Mouse (Mus musculus) brain, adult 2 months (tissue): ENCODE data around the gene Faim2.

Source experiments
- DNase-seq: peaks from one replicate; pipeline ENCODE4 v3.0.0; 2011; ENCODE audit warnings: low read depth, low spot score

The Faim2 gene

DNA sequence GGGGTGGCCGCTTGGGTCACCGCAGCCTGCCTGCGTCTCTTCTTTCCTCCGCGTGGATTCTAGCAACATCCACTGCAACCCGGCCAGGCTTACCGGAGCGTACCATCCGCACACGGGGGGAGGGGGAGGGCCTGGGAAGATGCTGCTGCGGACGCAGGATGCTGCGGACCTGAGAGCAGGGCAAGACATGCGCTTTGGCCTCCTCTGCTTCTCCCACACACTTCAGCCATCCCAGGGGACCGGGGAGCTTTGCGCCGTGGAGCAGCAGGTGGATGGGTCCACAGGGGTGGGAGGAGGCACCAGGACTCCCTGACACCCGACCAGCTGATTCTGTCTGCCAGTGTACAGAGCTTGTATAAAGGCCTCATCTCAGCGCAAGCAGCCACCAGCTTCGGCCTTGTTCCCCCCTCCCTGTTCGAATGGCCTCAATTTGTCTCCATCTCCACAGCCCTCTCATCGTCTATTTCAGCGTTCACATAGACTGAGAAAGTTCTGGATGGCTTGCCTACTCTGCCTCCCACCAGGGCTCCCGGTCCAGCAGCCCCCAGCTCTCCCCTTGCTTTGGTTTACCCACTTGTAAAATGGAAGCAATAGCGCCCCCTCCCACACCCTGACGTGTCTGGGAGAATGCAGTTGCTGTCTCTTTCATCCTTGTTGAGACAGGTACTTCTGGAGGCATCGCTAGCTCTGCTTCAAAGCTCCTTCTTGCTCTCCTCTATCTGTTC lies at the start of gene Faim2:
TSS of gene Faim2 (minus strand) at position 537 of the 725 bp plus-strand sequence.
- DNase-seq: peak; percentile 98

DNA sequence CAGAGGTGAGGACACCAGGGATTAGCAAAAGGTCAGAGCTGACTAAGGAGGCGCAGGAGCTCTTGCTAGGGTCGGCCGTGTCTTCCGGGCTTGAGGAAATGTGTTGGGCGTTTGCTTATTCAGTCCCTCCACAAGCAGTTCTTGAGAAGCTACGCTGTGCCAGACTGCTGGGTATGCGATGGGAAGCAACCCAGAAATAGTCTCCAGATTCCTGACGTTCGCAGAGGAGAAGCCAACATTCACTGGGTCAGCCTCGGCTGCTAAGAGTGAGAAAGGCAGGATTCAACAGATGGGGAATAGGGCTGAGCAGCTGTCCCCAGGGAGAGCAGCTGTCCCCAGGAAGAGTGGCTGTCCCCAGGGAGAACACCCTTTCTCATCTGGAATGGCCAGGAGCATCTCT lies 41.2 kb upstream of the Faim2 start:
- peak; percentile 78 for DNase-seq

DNA sequence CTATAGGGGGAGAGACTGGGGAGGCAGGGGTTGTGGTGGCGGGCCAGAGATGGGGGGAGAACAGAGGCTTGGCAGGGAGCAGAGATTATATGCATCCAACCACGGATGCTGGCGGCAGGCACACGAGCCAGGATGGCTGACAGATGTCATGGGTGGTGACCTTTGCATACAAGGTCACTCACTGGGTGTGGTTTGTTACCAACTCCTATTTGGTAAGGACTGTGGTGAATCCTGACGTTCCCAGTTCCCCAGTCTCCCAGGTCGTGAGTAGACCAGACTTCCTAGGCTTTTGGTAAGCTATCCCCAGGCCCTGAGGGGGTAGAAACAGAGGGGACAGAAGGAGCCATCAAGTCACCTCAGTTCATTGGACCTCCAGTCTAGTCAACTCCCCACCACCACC lies 40.7 kb upstream of the Faim2 start:
- DNase-seq: no peak

DNA sequence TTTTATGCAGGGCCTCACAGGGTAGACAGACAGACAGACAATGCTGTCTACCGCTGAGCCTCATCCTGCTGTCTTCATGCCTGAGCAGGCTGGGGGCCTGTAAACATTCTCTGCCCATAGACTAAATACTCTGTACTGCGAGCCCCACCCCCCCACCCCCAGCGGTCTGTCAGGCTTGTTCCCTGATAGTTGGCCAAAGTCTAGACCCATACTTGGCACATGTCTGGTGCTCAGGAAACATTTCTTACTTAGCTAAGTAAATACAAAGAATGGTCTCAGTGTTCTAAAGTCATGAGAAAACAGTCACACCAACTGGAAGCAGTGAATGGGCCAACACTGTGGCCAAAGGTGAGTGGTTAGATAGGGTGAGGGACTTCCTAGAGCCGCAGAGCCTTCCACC lies 39.4 kb upstream of the Faim2 start:
- no peak for DNase-seq

DNA sequence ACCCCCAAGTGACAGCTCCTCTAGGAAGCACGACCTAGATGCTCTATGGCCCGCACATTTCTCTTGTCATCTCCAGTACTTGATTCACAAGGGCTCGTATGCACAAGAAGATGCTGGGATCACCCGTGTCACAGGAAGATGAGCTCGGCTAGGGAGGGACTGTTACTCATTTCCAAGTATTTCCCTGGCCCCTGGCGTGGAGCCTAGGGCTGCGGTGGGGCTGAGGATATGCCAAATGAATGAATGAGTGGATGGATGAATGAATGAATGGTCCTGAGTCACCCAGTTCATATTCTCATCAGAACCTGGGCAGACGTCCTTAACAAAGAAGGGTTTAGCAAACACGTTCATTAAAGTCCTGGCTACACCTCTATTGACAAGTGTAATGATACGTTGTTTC lies 32.3 kb upstream of the Faim2 start:
- no peak for DNase-seq

DNA sequence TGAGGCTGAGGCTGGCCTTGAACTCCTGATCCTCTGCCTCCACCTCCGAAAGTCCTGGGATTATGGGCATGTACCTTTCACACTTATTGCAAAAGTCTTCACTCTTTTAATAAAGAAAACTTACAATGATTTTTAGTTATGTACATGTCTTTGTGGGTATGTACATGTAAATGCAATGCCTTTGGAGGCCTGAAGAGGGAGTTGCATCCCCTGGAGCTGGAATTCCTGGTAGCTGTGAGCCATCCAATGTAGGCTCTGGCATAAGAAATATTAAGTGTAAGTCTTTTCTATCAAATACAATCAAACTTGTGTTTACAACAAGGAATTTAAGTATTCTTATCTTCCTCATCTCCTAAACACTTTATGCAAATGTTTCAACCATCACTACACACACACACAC lies 31.0 kb upstream of the Faim2 start:
- DNase-seq: no peak

DNA sequence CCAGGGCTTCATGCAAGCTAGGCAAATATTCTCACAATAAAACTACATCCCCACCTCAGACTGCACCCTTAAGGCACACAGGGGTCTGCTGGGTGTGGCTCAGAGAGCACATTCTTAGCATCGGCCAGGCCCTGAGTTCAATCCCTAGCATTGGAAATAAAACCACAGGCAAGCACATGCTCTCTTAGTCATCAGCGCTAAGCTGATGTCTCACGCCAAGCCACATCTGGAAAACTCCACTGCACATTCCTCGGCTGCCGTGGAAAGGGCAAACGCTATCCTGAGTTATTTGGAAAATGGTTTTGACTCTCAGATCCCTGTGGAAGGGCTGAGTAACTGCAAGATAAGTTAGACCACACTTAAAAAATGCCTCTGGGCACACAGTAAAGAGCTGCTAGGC lies 25.8 kb upstream of the Faim2 start:
- no peak for DNase-seq

DNA sequence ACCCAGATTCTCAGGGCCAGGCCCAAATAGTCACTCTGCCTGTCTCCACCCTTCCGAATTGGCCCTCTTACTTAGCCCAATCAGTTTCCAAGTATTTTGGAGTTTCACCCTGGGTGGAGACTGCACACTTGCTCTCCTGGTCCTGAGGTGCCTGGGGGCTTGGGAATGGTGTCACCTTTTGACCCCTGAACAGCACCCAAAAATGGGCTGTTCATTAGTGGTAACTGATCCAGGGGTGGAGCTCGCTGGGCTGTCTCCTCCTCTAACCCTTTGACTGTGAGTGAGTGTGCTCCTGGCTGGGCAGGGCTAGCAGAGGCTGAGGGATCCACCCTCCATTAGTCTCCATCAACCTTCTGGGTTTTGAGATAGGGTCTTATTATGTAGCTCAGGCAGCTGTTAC lies 21.9 kb upstream of the Faim2 start:
- DNase-seq: no peak

DNA sequence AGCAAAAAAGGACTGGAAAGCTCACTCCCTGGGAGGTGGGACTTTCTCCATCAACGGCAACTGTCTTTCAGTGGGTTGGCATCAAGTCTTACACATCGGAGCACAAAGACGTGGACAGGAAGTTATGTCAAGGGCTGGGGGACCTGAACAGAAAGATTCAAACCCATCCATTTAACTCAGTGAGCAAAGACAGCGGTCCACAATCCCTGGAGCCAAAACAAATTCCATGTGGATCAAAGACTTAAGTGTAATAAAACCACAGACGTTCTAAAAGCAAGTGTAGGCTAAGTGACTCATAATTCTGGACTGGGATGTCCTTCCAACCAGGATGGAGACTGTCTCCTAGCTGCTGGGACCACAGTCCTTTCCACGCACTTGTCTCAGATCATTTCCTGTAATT lies 19.8 kb upstream of the Faim2 start:
- DNase-seq: no peak

DNA sequence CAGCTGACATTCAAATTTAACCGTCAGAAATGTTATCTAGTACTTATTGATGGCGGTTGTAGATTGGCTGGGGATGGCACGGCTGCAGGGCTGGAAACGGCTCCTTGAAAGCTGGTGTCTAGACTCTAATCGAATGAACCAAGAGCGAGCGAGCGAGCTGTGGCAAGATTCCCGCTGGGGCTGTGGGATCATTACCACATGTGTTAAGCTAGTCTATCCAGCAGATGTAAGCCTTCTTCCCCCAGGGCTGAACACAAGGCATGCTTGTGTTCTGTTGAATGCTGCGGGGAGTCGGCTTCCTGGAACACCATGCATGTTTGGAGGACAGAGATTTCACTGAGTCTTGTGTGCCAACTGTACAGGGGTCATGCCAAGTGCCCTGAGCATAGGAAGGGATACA lies 18.6 kb upstream of the Faim2 start:
- DNase-seq: peak; percentile 17

DNA sequence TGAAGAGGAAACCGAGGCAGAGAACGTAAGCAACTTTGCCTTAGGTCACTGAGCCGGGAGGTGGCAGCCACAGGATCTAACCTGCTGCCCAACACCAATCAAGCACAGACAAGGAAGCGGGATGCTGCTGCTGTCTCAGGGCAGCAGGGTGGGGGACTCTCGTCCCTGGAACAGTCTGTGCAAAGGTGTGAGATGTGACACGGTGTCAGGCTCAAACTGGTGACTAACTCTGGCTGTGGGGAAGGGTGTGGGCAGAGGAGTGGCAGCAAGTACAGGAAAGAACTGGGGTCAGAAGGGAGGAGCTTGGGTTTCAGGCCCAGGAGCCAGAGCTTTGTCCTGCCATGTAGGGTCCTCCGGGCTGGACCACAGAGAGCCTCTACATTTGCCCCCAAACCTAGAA lies 16.1 kb upstream of the Faim2 start:
- DNase-seq: no peak

DNA sequence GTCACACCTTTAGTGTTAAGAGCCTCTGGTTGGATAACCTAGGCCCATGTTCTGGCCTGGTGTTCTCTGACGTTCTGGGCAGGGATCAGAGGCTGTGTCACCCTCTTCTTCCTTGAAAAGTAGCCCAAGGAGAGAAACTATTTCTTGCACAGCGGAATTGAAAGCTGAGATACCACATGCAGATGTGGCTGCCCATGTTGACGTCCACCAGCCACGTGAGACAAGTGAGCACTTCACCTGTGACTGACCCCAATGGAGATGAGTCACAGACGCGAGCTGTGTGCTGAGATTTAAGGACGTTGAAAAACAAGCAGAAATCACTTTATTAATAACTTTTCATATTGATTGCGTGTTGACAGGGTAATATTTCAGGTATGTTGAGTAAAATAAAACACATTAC lies 11.9 kb upstream of the Faim2 start:
- DNase-seq: no peak

DNA sequence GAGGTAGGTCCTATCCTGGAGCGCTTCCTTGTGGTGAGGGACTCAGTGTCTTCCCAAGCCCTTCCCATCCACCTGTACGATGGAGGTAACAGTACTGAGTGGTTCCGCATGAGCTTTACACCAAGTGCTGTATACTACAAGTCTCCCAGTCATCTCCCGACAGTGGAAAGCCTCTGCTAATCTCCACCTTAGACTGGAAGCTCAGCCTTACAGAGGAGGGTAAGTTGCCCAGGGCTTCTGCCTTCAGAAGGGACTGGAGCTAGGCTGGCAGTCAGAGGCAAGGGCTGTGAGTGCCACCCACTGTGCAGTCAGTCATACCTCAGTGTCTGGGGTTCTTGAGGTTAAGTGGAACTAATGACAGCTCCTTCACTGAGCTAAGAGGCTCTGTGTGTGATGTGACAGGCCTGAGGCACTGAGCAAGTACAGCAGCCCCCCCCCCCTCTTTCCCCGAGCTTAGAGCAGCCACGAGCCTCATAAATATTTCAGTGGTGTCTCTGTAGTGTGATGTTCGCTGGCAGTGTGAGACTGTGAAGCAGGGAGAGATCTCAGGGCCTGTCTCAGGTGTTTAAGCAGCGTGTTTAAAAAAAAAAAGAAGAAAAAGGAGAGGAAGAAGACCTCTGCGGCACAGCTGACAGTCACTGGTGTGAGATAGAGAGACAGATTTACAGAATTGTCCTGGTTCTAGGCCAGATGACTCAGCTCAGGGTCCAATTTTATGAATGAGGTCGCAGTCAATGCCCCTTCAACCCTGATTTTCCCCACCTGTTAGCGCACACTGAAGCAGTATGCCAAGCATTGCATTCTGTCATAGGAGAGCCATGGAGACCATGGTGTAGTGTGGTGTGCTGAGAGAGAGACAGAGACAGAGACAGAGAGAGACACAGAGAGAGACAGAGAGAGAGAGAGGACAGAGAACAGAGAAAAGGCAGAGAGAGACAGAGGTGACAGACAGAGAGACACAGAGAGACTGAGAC lies 9.2 kb upstream of the Faim2 start:
- DNase-seq: peak; percentile 43

DNA sequence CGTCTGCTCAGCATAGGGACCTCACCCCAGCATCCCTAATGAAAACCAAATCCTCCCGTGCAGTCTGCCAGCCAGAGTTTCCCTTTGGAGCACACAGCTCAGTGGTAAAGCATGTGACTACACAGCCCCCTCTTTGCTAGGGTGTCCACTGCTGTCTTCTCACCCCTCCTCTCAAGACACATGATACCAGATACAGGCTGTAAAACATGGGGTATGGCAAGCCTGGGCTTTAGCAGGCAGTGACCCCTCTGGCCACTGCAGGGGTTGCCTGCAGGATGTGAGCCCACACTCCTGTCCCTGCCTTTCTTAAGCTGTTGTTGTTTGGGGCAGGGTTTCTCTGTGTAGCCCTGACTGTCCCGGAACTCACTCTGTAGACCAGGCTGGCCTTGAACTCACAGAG lies 4.1 kb upstream of the Faim2 start:
- DNase-seq: no peak

DNA sequence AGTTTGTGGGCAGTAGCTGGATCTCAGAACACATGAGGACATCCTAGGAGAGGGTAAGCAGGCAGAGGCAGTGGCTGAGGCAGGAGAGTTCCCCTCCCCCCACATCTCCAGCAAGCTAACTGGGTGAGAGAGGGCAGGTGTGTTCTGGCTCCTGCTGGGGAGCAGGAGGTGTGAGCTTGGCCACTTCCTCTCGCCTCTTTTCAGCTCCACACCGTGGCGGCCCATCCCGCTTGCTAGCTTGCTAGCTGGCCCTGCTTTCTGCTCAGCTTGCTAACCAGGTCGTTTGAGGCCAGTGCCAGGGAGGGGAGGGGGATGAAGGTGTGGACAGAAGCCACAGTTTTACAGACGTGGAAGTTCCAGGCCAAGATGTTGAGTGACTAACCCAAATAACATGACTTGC lies 3.2 kb upstream of the Faim2 start:
- peak; percentile 73 for DNase-seq

DNA sequence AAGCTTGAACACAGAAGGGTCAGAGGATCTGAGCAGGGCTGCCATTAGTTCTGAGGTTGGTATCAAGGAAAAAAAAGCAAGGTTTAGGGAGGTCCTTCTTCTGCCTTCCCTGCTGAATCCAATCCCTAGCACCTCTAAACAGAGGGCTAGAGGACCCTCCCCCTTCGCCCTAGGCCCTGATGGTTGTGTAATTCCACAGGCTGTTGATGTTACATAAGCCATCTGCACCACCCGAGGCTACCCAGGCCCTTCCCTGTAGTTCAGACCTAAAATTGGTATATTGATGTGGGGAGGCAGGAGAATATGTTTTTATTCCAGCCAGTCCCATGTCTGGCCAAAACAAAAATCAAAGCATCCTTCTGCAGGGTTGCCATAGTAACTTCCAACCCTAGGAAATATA lies 1.3 kb downstream of the Faim2 start:
- peak; percentile 89 for DNase-seq

DNA sequence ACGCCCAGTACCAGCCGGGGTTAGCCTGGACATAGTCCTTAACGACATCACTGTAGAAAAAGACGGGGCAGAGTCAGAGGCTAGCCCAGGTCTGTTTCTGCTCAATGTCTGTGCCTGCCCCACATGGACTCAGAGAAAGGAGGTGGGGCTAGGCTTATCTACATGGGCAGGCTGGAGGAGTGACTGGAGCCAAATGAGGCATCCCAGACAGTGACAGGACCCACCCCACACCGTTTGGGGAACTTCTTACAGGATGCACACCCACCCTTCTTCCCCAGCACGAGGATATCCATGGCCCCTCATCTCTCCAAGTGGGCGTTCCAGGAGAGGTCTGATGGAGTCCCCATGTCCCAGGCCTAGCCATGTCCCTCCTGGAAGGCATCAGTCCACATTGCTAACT lies 7.7 kb downstream of the Faim2 start:
- DNase-seq: no peak

DNA sequence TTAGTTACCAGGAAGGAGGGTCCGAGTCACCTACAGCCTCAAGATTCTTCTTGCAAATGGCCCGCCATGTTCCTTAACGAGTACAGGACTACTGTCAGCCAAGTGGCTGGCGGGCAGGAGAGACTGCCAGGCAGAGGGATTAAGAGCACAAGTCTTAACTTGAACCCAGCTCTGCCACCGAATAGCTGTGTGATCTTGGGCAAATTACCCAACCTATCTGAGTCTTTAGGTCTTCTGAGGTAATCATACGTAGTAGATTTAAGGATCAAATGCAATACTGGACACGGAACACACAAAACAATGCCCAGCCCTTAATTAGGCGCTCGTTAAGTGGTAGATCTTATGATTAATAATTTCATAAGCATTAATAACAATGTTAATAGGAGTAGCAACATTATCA lies 8.3 kb downstream of the Faim2 start:
- no peak for DNase-seq

DNA sequence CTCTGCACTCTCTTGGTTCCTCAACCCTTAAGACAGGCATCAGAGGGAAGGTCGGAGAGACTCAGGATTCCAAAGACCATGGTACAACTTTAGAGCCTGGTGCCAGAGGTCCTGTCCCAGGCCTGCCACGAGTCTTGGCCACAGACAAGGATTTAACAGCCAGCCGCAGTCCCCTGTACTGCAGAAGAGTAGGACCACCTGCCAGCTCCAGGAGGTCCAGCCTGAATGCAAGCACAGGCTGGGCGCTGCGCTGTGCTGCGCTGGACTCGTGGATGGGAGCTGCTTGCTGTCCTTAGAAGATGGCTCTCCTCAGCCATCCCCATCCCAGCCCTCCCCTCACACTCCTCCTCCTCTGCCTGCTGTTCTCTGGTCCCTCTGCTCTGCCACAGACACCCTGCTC lies 10.2 kb downstream of the Faim2 start:
- DNase-seq: no peak

DNA sequence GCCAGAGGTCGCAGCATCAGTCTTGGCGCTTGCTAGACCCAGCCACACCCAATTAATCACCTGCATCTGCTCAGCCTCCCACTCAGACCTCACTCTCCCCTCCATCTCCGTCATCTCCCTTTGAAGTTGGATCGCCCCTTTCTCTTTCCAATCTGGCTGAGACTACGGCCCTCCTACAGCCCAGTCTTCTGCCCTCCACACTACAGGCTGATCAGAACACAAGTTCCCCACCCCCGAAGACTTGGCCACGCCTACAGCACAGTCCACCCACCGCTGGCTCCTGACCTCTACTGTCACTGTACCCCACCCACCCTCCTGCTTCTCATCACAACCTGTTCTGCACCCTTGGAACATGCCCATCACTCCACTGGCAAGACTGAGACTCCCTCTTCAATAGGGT lies 11.2 kb downstream of the Faim2 start:
- no peak for DNase-seq

DNA sequence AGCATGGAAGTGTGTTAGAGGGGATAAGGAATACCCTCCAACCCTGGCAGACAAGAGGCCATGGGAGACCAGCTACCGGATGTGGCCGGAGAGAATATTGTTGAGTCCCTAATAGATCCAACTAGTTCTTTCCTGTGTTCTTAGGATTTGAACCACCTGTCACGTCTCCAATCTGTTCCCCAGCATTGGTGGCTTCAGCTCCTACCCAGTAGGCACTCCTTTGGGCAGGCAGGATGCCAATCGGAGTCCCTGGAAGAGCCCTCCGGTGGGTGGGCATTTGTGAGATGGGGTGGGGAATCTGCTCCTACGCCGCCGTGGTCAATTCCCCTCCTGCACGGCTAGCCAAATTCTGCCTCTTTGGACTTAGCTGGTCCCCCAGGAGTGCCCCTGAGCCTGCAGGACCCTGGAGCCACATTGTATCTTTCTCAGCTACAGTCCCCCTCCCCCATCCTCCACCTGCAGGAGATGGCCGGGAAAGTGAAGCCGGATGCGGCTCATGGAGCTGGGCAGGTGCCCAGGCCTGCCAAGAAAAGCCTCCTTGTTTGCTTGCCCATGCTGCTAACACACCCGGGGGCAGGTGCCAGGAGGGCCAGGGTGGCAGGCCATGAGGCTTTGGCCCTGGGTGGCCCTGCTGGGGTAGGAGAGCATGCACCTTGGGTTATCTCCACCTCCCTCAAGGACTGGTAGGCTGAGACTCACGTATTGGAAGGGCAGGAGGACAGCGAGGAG lies 16.0 kb downstream of the Faim2 start:
- peak; percentile 79 for DNase-seq

DNA sequence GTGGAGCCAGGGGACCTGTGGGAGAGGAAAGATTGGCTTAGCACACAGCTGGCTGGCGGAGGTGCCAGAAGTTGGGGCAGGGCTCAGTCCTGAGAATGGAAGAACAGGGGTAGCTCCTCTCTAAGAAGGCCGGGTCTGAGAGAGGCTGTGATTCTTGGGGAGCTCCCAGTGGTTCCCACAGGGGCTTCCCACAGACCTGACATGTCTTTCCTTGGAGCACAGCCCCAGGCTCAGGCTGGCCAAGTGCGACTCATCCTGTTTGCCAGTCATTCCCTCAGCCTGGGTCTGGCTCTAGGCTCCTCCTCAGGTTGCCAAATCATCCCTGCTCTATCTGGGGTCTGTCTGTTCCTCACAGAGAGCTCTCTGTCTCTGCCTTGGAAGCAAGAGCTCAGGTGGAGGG lies 17.3 kb downstream of the Faim2 start:
- DNase-seq: no peak
